Mouse (Mus musculus) brain, embryonic 14.5 days (tissue): ENCODE measurements at regions not wholly inside any gene's neighbourhood (a gene's known extent, or its start where the extent isn't known, plus 50 kb on each side); places are given as distances from the start of the nearest gene placed in this dataset.

Experiments
- CTCF ChIP-seq: fragments of 200-500 bp; IDR thresholded peaks from 2 replicates; pipeline ENCODE4 v1.5.1; 2012; ENCODE audit warnings: inconsistent platforms, mild to moderate bottlenecking, moderate library complexity, borderline replicate concordance; ENCODE audit not compliant: insufficient read depth, insufficient read length; ENCODE audit errors: extremely low read depth
- POLR2A ChIP-seq: fragments of 200-500 bp; IDR thresholded peaks from 2 replicates; pipeline ENCODE4 v1.6.1; 2012; ENCODE audit warnings: mild to moderate bottlenecking, inconsistent platforms, borderline replicate concordance; ENCODE audit not compliant: poor library complexity, insufficient read depth, insufficient read length, severe bottlenecking; ENCODE audit errors: extremely low read depth

GRCm38 (mm10) chr1:163563064-163563463, 159.6 kb upstream of the Gorab start:
- no peak for TF ChIP-seq CTCF
- no peak for TF ChIP-seq POLR2A
